Mouse (Mus musculus) C2C12 (cell line): ENCODE measurements around the gene Lrrc25. TPM values are rescaled to one million over a fixed set of nuclear protein-coding genes. Genes with fewer than 3 reads are reported as not detected.

Experiments
- H3K27me3 ChIP-seq: one replicate; pipeline ENCODE4 v1.6.1; 2011; ENCODE audit not compliant: control insufficient read depth, insufficient read depth, insufficient read length
- H3K36me3 ChIP-seq: one replicate; pipeline ENCODE4 v1.6.1; 2011; ENCODE audit not compliant: control insufficient read depth, insufficient read depth
- H3K4me3 ChIP-seq: one replicate; pipeline ENCODE4 v1.5.1; 2011; ENCODE audit warnings: mild to moderate bottlenecking, control low read depth; ENCODE audit not compliant: poor library complexity, insufficient read depth, severe bottlenecking
- H3K79me2 ChIP-seq: one replicate; pipeline ENCODE4 v1.6.1; 2011; ENCODE audit not compliant: control insufficient read depth, insufficient read depth
- H3K79me3 ChIP-seq: one replicate; pipeline ENCODE4 v1.6.1; 2011; ENCODE audit warnings: low read depth, control low read depth
- H3ac ChIP-seq: one replicate; pipeline ENCODE3; 2011; ENCODE audit warnings: low read depth; ENCODE audit not compliant: control insufficient read depth, insufficient read length
- CEBPB ChIP-seq: IDR thresholded peaks from one replicate; pipeline ENCODE4 v1.6.1; 2011; ENCODE audit warnings: low read depth, mild to moderate bottlenecking, control low read depth, moderate library complexity
- CTCF ChIP-seq: IDR thresholded peaks from one replicate; pipeline ENCODE4 v1.5.1; 2011; ENCODE audit not compliant: control insufficient read depth, insufficient read depth, insufficient read length
- FOSL1 ChIP-seq: IDR thresholded peaks from one replicate; pipeline ENCODE4 v1.8.0; 2011; ENCODE audit warnings: mild to moderate bottlenecking, low read length; ENCODE audit not compliant: poor library complexity, insufficient read depth, severe bottlenecking
- MAX ChIP-seq: IDR thresholded peaks from one replicate; pipeline ENCODE4 v1.6.1; 2011; ENCODE audit warnings: mild to moderate bottlenecking, control low read depth
- MYOD1 ChIP-seq: IDR thresholded peaks from one replicate; pipeline ENCODE4 v1.6.1; 2011; ENCODE audit warnings: low read depth; ENCODE audit not compliant: control insufficient read depth, insufficient read length
- MYOG ChIP-seq: IDR thresholded peaks from one replicate; pipeline ENCODE4 v1.6.1; 2011; ENCODE audit not compliant: control insufficient read depth, insufficient read length; ENCODE audit errors: extremely low read depth
- USF1 ChIP-seq: IDR thresholded peaks from one replicate; pipeline ENCODE4 v1.6.1; 2011; ENCODE audit warnings: low read depth, mild to moderate bottlenecking, control low read depth, moderate library complexity
- polyA plus RNA-seq: library from polyadenylated mRNA; unstranded; fragments of >200 nt; fragmentation: generic; extraction: Trizol; gene quantifications from one replicate; pipeline ENCODE4 v1.2.1, GENCODE M21; 2012; ENCODE audit warnings: missing spikeins

Lrrc25 gene
- polyA plus RNA-seq, 1 experiment, result not detected

DNA sequence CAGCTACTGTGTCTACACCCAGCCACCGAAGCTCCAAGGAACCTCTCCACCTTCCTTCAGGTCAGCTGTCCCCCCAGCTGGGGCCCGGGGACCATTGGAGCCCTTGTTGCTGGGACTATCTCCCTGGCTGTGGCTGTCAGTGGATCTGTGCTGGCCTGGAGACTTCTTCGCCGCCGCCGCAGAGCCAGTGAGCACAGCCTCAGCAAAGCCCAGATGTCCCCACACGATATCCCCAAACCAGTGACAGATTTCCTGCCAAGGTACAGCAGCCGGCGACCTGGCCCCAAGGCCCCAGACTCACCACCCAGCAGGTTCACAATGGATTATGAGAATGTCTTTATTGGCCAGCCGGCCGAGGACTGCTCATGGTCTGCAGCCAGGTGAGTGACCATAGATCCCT, 2.0 kb downstream of the Lrrc25 start:
- H3K79me3 ChIP-seq, result no peaks in the 10 kb centered on the region
- no peak overlapping the region for H3ac ChIP-seq
- no peak for TF ChIP-seq CEBPB
- TF ChIP-seq USF1, result no peak
- TF ChIP-seq MYOD1, result no peak
- TF ChIP-seq MAX, result no peak
- TF ChIP-seq FOSL1, result no peak
- TF ChIP-seq MYOG, result no peak
- TF ChIP-seq CTCF, result no peak
- no peaks in the 10 kb centered on the region for H3K36me3 ChIP-seq
- H3K79me2 ChIP-seq, result no peaks in the 10 kb centered on the region
- H3K4me3 ChIP-seq, result no peak overlapping the region
- H3K27me3 ChIP-seq, result no peaks in the 10 kb centered on the region

DNA sequence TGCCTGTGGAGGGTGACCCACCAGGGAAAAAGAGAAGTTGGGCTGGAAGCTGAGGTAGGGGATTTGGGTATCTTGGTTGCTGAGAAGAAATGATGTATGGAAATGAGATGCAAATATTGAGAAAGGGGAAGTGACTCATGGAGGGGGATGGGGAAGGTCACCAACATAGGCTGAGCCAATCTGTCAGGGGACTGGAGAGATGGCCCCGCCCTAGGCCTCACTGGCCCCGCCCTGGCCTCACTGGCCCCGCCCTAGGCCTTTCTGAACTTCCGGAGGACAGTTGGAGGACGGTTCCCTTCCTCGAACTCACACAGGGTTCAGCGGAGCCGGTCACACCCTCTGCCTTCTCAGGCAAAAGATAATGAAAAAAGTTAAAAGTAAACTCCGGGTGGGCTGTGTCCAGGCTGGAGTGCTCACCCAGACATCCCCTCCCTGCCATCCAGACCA, 3.0 kb downstream of the Lrrc25 start:
- H3K79me3 ChIP-seq, result no peaks in the 10 kb centered on the region
- no peaks in the 10 kb centered on the region for H3K27me3 ChIP-seq
- no peak overlapping the region for H3ac ChIP-seq
- H3K79me2 ChIP-seq, result no peaks in the 10 kb centered on the region
- no peaks in the 10 kb centered on the region for H3K36me3 ChIP-seq
- no peak for TF ChIP-seq FOSL1
- TF ChIP-seq MYOD1, result no peak
- no peak for TF ChIP-seq MAX
- TF ChIP-seq MYOG, result no peak
- TF ChIP-seq CTCF, result no peak
- TF ChIP-seq USF1, result no peak
- no peak for TF ChIP-seq CEBPB
- H3K4me3 ChIP-seq, result no peak overlapping the region

DNA sequence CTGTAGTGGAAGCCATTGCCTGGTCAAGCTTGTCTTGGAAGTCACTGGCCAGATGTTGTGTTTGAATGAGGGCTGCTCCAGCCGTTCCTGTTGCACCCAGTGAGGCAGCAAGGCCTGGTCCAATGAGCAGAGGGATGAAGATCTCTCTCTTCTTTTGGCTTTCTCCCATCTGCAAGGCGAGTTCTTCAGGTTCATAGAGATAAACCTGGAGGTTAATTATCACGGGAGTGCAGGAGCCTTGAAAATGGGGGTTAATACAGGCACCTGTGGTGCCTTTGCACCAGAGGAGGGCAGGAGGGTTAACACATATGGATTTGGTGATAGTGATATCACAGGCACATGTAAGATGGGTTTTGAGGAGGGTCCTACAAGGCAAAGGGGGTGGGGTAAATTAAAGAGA, 6.3 kb downstream of the Lrrc25 start:
- Histone ChIP-seq H3K36me3 (no peaks in the 10 kb centered on the region), H3ac (no peak overlapping the region), H3K79me2 (no peaks in the 10 kb centered on the region), H3K79me3 (no peaks in the 10 kb centered on the region), H3K27me3 (no peaks in the 10 kb centered on the region), H3K4me3 (no peak overlapping the region)
- no peak for TF ChIP-seq MYOD1
- no peak for TF ChIP-seq USF1
- no peak for TF ChIP-seq CTCF
- no peak for TF ChIP-seq MAX
- TF ChIP-seq MYOG, result no peak
- no peak for TF ChIP-seq FOSL1
- no peak for TF ChIP-seq CEBPB

DNA sequence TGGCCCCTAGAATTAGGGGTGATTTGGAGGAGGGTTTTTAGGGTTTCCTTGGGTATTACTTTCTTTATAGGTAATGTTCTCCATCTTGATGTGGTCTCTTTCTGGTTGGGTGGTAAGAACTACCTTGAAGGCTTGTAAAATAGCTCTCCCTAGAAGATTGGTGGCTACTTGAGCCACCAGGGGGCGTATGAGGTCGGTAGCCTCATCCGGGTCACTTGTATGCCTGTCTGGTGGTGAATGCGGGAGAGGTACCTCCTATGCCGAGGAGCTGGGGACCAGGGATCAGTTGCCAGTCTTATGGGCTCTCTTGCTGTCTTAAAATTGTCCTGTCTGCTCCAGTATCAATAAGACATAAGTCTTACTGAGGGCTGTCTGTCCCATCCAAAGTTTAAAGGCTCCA, 9.1 kb downstream of the Lrrc25 start:
- TF ChIP-seq MYOG (no peak), CEBPB (no peak), FOSL1 (no peak), CTCF (no peak)
- H3K4me3 ChIP-seq, result no peak overlapping the region
- no peaks in the 10 kb centered on the region for H3K27me3 ChIP-seq
- no peaks in the 10 kb centered on the region for H3K79me2 ChIP-seq
- no peak overlapping the region for H3ac ChIP-seq
- H3K36me3 ChIP-seq, result no peaks in the 10 kb centered on the region
- peaks cover 2% of the 10 kb centered on the region for H3K79me3 ChIP-seq

DNA sequence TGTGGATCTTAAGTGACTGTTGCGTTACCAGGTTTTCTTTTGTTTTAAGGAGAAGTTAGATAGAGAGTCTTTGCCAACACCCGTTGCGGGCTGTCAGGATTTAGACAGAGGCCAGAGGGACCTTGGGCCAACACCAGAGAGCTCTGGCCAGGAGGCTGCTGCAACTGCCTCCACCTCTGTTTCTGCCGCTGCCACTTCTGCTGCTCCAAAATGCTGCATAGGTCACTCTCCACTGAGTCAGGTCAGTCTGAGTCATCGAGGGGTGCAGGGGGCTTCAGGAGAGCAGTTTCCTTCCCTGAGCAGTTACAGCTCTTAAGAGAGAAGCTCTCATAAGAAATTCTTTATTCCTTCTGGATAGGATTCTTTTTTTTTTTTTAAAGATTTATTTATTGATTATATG, 11.1 kb downstream of the Lrrc25 start:
- Histone ChIP-seq H3K79me3 (peaks cover 2% of the 10 kb centered on the region), H3K4me3 (no peak overlapping the region), H3K79me2 (no peaks in the 10 kb centered on the region), H3ac (no peak overlapping the region), H3K36me3 (no peaks in the 10 kb centered on the region), H3K27me3 (no peaks in the 10 kb centered on the region)
- TF ChIP-seq CTCF (no peak), MYOD1 (no peak)

DNA sequence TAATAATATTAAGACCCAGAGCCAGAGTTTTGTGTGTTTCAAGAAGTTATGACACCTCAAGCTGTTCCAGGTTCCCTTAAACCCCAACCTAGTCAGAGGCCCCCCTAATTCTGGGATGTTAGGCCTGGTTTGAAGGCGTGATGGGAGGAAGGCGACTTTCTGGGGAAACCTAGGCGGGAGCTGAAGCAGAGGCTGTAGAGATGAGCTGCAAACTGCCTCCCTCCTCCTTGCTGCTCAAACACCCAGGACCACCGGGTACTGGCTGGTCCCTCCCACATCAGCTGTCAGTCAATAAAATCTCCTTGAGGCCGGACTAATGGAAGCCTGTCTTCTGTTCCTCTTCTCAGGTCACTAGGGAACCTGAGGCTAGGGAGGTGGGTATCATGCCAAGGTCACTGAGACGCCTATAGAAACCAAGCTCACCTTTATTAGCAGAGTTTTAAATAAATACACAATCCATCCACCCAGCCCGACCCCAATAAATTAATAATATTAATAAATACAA, 13.1 kb downstream of the Lrrc25 start:
- Histone ChIP-seq H3K27me3 (no peaks in the 10 kb centered on the region), H3K79me3 (peaks cover 2% of the 10 kb centered on the region), H3K36me3 (no peaks in the 10 kb centered on the region), H3ac (no peak overlapping the region), H3K4me3 (no peak overlapping the region), H3K79me2 (no peaks in the 10 kb centered on the region)
- TF ChIP-seq USF1 (no peak), MYOD1 (no peak), CTCF (no peak)
